Mouse (Mus musculus): Measurements from ENCODE around the gene Ndufa10.

The Ndufa10 gene

GRCm38 (mm10) chr1:92431420-92431819 lies 42.2 kb downstream of the Ndufa10 start:
- no peak for DNase-seq (ENCODE audit: low spot score)

DNA sequence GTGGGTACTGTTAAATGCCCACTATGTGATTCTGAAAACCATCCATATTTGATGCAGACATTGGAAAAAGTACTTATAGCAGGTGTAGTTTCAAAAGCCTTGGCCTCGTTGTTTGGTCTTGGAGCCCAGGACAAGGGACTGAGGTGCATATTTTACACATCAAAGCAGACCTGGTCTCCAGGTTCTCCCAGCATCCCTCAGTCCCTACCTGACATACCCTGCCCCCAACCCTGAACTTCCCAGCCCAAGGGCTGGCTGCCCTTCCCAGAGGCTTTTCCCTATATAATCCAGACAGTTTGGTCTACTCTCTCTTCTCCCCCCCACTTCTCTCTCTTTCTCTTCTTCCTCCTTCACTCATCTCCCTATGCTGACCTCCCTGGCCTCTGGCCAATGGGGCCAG lies 42.7 kb downstream of the Ndufa10 start:
- no peak for DNase-seq (ENCODE audit: low spot score)

- DNase-seq (ENCODE audit: low spot score): no peak
Observed at GRCm38 (mm10) chr1:92424714-92425113, 48.9 kb downstream of the Ndufa10 start.

DNA sequence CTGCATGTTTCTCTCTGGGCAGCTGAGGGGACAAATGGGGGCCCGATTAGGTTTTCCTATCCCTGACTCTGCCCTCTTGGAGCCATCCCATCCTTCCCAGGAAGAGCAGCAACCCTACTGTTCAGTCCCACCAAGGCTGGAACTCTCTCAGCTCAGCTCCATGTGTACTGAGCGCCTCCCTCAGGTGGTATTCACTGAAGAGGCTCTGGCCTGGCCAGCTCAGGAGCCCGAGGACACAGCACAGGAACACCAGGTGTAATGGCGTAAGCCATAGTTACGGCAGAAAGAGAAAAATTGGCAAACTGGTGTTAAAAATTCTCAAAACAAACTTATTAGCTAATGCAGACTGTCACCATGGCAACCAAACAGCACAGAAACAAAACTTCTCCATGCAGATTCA lies 68.5 kb downstream of the Ndufa10 start:
- no peak for DNase-seq (ENCODE audit: low spot score)

- DNase-seq (ENCODE audit: low spot score): no peak
Observed at GRCm38 (mm10) chr1:92400556-92400955, 73.1 kb downstream of the Ndufa10 start.

GRCm38 (mm10) chr1:92398601-92399000 lies 75.1 kb downstream of the Ndufa10 start:
- no peak for DNase-seq (ENCODE audit: low spot score)

- no peak for DNase-seq (ENCODE audit: low spot score)
Observed at GRCm38 (mm10) chr1:92397511-92398051, 76.1 kb downstream of the Ndufa10 start.

- DNase-seq (ENCODE audit: low spot score): no peak
Observed at GRCm38 (mm10) chr1:92394279-92394678, 79.4 kb downstream of the Ndufa10 start.

DNA sequence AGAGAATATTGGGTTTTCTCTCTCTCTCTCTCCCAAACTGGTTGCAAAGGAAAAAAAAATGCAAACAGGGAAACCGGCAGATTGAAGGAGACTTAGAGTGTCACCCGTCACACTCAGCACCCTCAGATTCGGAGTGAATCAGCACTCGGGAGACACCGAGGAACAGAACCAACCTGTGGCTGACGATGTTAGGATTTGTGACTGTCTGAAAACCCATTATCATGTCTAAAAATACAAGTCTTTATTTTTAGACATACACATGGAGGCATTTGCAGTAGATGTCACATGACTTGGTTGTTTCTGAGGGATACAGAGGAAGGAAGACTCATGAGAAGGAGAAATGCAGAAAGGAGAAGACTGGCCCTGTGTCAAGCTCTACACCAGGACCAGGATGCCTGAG lies 80.5 kb downstream of the Ndufa10 start:
- DNase-seq (ENCODE audit: low spot score): no peak
